In the genomic region with DNA sequence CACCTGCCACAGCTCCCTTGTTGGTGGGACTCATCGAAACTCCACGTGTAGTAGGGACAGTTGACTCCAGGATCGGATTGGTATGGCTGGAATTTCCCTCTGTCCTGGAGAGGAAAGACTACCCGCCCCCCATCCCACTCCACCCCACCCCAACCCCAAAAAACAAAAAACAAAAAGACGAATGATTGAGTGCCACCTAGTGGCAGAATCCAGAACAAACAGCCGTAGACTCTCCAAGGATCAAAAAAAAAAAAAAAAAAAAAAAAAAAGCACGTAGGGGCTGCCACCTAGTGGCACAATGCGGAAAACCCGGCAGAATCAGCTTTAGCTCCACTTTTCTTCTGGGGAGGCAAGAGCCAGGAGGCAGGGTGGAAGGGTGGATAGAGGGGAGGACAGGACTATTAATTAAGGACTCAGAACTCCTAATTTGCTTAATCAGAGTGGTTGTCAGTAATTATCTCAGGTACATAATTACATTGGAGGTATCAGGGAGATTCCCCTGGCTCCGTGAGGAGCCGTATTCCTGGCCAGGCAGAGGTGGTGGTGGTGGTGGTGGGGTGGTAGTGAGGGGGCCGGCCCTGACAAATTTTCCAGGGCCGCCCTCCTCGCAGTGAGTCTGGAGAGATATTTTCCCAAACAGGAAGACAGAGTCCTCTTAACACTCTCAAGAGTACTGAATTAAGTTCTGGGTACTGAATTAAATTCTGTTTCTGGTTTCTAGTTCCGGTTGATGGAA, we compare ENCODE assay signal across 7 mouse cellular contexts.
DNase-seq lines count a peak whose midpoint lies in the region; ATAC-seq and TF ChIP-seq lines count a peak whose summit lies in the region.

No protein-coding gene starts in this region.

- no peaks in the 10 kb centered on the region for H3K9me3 ChIP-seq in G1E (replicated peaks)

- H3K4me3 ChIP-seq in G1E (ENCODE audit: low read depth, low read length), result no peak overlapping the region
- peak overlapping the region; percentile 35 for H3K4me3 ChIP-seq in layer of hippocampus, adult 2 months

- TF ChIP-seq POLR2A in brain, embryonic 14.5 days (IDR thresholded peaks at IDR 0.05; ENCODE audit: borderline replicate concordance, extremely low read depth, insufficient read depth, insufficient read length, poor library complexity, severe bottlenecking), result no peak

- H3K4me1 ChIP-seq in G1E (ENCODE audit: insufficient read depth, low read depth, low read length), result no peaks in the 10 kb centered on the region

- H3K36me3 ChIP-seq in G1E (replicated peaks), result no peaks in the 10 kb centered on the region

- H3K27ac ChIP-seq in layer of hippocampus, adult 2 months, result no peak overlapping the region

- peak; percentile 47 for DNase-seq in G1E (ENCODE audit: low spot score)
- DNase-seq in brain, embryonic 14.5 days (ENCODE audit: low read depth), result peak; percentile 84
- peak; percentile 73 for DNase-seq in heart, postnatal 4 days
- peak; percentile 4 to 48 for DNase-seq in layer of hippocampus, adult 2 months (ENCODE audit: low spot score in 2 of 2)
- peak; percentile 57 for DNase-seq in lung, postnatal 25 days (ENCODE audit: low spot score)
- peak; percentile 92 for DNase-seq in retina, postnatal 1 day

- H3K27me3 ChIP-seq in G1E (ENCODE audit: insufficient read depth, low read length), result no peaks in the 10 kb centered on the region

- peak; percentile 54 for ATAC-seq in G1E (ENCODE audit: extremely low read depth, insufficient number of reproducible peaks, low FRiP score, poor library complexity, severe bottlenecking)
- ATAC-seq in erythroid progenitor cell, adult 5-6 weeks (replicated peaks; ENCODE audit: low FRiP score, poor library complexity, severe bottlenecking), result 0 out of 2 replicates have a peak, but pooled peaks have one; percentile 30

- TF ChIP-seq CTCF in G1E (IDR thresholded peaks at IDR 0.05; ENCODE audit: low read depth, low read length), result peak; percentile 59
- TF ChIP-seq CTCF in brain, embryonic 14.5 days (IDR thresholded peaks at IDR 0.05; ENCODE audit: borderline replicate concordance, extremely low read depth, insufficient read depth, insufficient read length), result peak; percentile 77; the same call in 1 of the 2 replicates
- TF ChIP-seq CTCF in layer of hippocampus, adult 2 months (conservative IDR thresholded peaks at IDR 0.05), result peak; percentile 82

Comparison
In these comparisons a context has a peak if more than half of its experiments do, and no peak if none do; other contexts are left out.
1. DNase-seq: peak in every context shown above with its lines; median percentile 92 in retina, postnatal 1 day; 84 in brain, embryonic 14.5 days; 73 in heart, postnatal 4 days; 57 in lung, postnatal 25 days; 47 in G1E; 26 in layer of hippocampus, adult 2 months.